In genomic region chr19:34521978-34522377, GRCm38 (mm10) we compare ENCODE assay signal across 19 mouse cellular contexts. TPM values are rescaled to one million over a fixed set of nuclear protein-coding genes. Genes with fewer than 3 reads are reported as not detected.
DNase-seq lines count a peak whose midpoint lies in the region; ATAC-seq and TF ChIP-seq lines count a peak whose summit lies in the region.
"Had no signal": no experiment of that assay in that cellular context is flagged by ENCODE, and none has a peak within 500 bp of the region (broad histone marks: within the 10 kb centered on the region; RNA-seq: fewer than 3 reads in every experiment).

No protein-coding gene starts in this region.

- H3K79me2 ChIP-seq in MEL (ENCODE audit: control insufficient read depth, insufficient read depth, low read length, poor library complexity) = no peaks in the 10 kb centered on the region; the same call in 1 of the 2 replicates
- H3K79me2 ChIP-seq in macrophage (ENCODE audit: inconsistent target) = peaks cover 92% of the 10 kb centered on the region

- no peak overlapping the region for H3K4me3 ChIP-seq in kidney, adult 2 months (ENCODE audit: insufficient read depth, low read depth, low read length)
- H3K4me3 ChIP-seq in MEL (ENCODE audit: control insufficient read depth in 1 of 2, insufficient read depth in 1 of 2, low read depth in 2 of 2, low read length in 2 of 2) (no peak overlapping the region), macrophage (ENCODE audit: inconsistent target) (no peak overlapping the region)
- H3K4me3 ChIP-seq: embryonic facial prominence, embryonic 12.5 days; forebrain, embryonic 15.5 days; heart, adult 2 months; heart, embryonic 15.5 days; hindbrain, embryonic 10.5 days had no signal

- 88% methylated on average over 1 of the region's 1 CpGs for WGBS in kidney, adult 2 months
- WGBS in macrophage (ENCODE audit: missing documents) = 17% methylated on average over 1 of the region's 1 CpGs

- DNase-seq in kidney, adult 2 months = no peak
- no peak for DNase-seq in kidney, adult 9 months
- peak; percentile 68 for DNase-seq in A20 (ENCODE audit: low read depth, low spot score)
- peak; percentile 20 for DNase-seq in MEL (ENCODE audit: low read depth, low spot score)
- DNase-seq: adrenal gland, postnatal 10 days; cerebellum, adult 2 months; cerebellum, postnatal 25 days; gastrocnemius, postnatal 36 days; heart, adult 2 months had no signal

- TF ChIP-seq CTCF in kidney, adult 2 months (conservative IDR thresholded peaks at IDR 0.05; ENCODE audit: insufficient read depth, insufficient read length, low read depth, low read length) = no peak
- no peak for TF ChIP-seq CTCF in MEL (IDR thresholded peaks at IDR 0.05 in 2 of 3, conservative IDR thresholded peaks at IDR 0.05 in 1 of 3; ENCODE audit: control insufficient read depth in 1 of 3, insufficient read depth in 1 of 3, low read depth in 2 of 3, low read length in 3 of 3, poor library complexity in 1 of 3, severe bottlenecking in 1 of 3)

- no peak for TF ChIP-seq POLR2A in kidney, adult 2 months (IDR thresholded peaks at IDR 0.05; ENCODE audit: low read depth, low read length)
- no peak for TF ChIP-seq POLR2A in MEL (IDR thresholded peaks at IDR 0.05; ENCODE audit: control insufficient read depth in 1 of 2, insufficient read depth in 1 of 2, low read depth in 1 of 2, low read length in 2 of 2, poor library complexity in 1 of 2)

- peaks cover 34% of the 10 kb centered on the region for H3K4me1 ChIP-seq in kidney, adult 2 months (ENCODE audit: control insufficient read depth, insufficient read depth, low read length)
- H3K4me1 ChIP-seq in MEL (ENCODE audit: control insufficient read depth in 1 of 2, insufficient read depth in 2 of 2, low read length in 2 of 2) = peaks cover 4 to 8% of the 10 kb centered on the region in 2 experiments; a peak in 3 of 4 replicates

- H3K27me3 ChIP-seq in kidney, adult 2 months (replicated peaks; ENCODE audit: control insufficient read depth, insufficient read depth, low read length) = no peaks in the 10 kb centered on the region
- H3K27me3 ChIP-seq in MEL (ENCODE audit: control insufficient read depth in 1 of 2, insufficient read depth in 2 of 2, low read length in 2 of 2) = no peaks in the 10 kb centered on the region
- H3K27me3 ChIP-seq: embryonic facial prominence, embryonic 12.5 days; forebrain, embryonic 15.5 days; heart, embryonic 15.5 days had no signal

- H3K36me3 ChIP-seq in kidney, adult 2 months (ENCODE audit: control insufficient read depth, insufficient read depth, low read length) = no peaks in the 10 kb centered on the region; the same call in 1 of the 2 replicates
- peaks cover 0 to 7% of the 10 kb centered on the region in 2 experiments; a peak in 3 of 4 replicates for H3K36me3 ChIP-seq in MEL (ENCODE audit: control insufficient read depth in 1 of 2, insufficient read depth in 2 of 2, low read length in 2 of 2)
- peaks cover 20% of the 10 kb centered on the region; the same call in 1 of the 2 replicates for H3K36me3 ChIP-seq in macrophage (ENCODE audit: inconsistent target)
- H3K36me3 ChIP-seq: forebrain, embryonic 15.5 days; G1E had no signal

- 0 out of 4 replicates have a peak, but pooled peaks of 1 of the 2 experiments have one; percentile 15 for TF ChIP-seq EP300 in MEL (IDR thresholded peaks at IDR 0.05; ENCODE audit: low read depth in 1 of 2, low read length in 2 of 2)

- H3K9ac ChIP-seq in MEL (ENCODE audit: control insufficient read depth, low read depth, low read length, poor library complexity, severe bottlenecking) = no peak overlapping the region
- H3K9ac ChIP-seq: embryonic facial prominence, embryonic 12.5 days; forebrain, embryonic 15.5 days; heart, embryonic 15.5 days; hindbrain, embryonic 14.5 days had no signal

- peak overlapping the region; percentile 66 for H3K27ac ChIP-seq in kidney, adult 2 months (ENCODE audit: insufficient read depth, low read depth, low read length)
- H3K27ac ChIP-seq in MEL (ENCODE audit: control insufficient read depth, low read depth, low read length) (no peak overlapping the region), macrophage (peak overlapping the region; percentile 100)
- H3K27ac ChIP-seq: embryonic facial prominence, embryonic 12.5 days; forebrain, embryonic 15.5 days; heart, adult 2 months; heart, embryonic 15.5 days; hindbrain, embryonic 10.5 days; hindbrain, embryonic 14.5 days had no signal

- no peak for ATAC-seq in megakaryocyte progenitor cell, adult 5-6 weeks (replicated peaks; ENCODE audit: poor library complexity)
- ATAC-seq: forebrain, embryonic 15.5 days had no signal

- H3K9me3 ChIP-seq in MEL (replicated peaks; ENCODE audit: insufficient read depth, low read length) = no peaks in the 10 kb centered on the region
- H3K9me3 ChIP-seq: embryonic facial prominence, embryonic 12.5 days; forebrain, embryonic 15.5 days; G1E; heart, embryonic 15.5 days; hindbrain, embryonic 10.5 days had no signal

- TF ChIP-seq RAD21 in MEL (IDR thresholded peaks at IDR 0.05; ENCODE audit: low read depth, low read length) = no peak

TF ChIP-seq in MEL, 35 proteins besides CTCF, POLR2A, EP300 and RAD21:
- TF ChIP-seq ZKSCAN1 (IDR thresholded peaks at IDR 0.05; ENCODE audit: low read depth, low read length) (no peak), TBP (IDR thresholded peaks at IDR 0.05; ENCODE audit: low read depth, low read length) (no peak), MEF2A (IDR thresholded peaks at IDR 0.05; ENCODE audit: extremely low read depth, insufficient replicate concordance, low read depth, low read length, poor library complexity, severe bottlenecking) (no peak), USF1 (IDR thresholded peaks at IDR 0.05; ENCODE audit: low read depth, low read length) (no peak), MAZ (IDR thresholded peaks at IDR 0.05; ENCODE audit: low read depth, low read length) (no peak), USF2 (IDR thresholded peaks at IDR 0.05; ENCODE audit: borderline replicate concordance in 1 of 2, insufficient read depth in 1 of 2, low read depth in 1 of 2, low read length in 2 of 2) (no peak), ELF1 (IDR thresholded peaks at IDR 0.05; ENCODE audit: low read depth, low read length) (no peak), UBTF (IDR thresholded peaks at IDR 0.05; ENCODE audit: borderline replicate concordance, insufficient read depth, low read depth, low read length) (no peak), GATA1 (IDR thresholded peaks at IDR 0.05; ENCODE audit: low read depth, low read length) (no peak), HCFC1 (IDR thresholded peaks at IDR 0.05; ENCODE audit: low read depth, low read length) (no peak), NELFE (IDR thresholded peaks at IDR 0.05; ENCODE audit: low read depth, low read length) (no peak), MYC (IDR thresholded peaks at IDR 0.05; ENCODE audit: low read depth, low read length) (no peak), ETS1 (IDR thresholded peaks at IDR 0.05; ENCODE audit: low read depth, low read length) (no peak), BHLHE40 (IDR thresholded peaks at IDR 0.05; ENCODE audit: borderline replicate concordance, low read depth, low read length) (no peak), TCF12 (IDR thresholded peaks at IDR 0.05; ENCODE audit: low read depth, low read length) (no peak)

RNA-seq across cellular contexts. Expression of gene Lipa, which starts 5.3 kb away (rescaled TPM):
- 210 and 240 TPM in 2 replicates for polyA plus RNA-seq in kidney, adult 2 months (2012; rRNA removed)
- total RNA-seq in MEL (2012; rRNA removed) = 7.6 and 8.0 TPM in 2 replicates
- 10 to 100 TPM in 1 of 2 experiments, not detected in 1; 13.8 TPM for polyA plus RNA-seq in MEL (2012; ENCODE audit: insufficient read depth in 1 of 2, insufficient read length in 2 of 2, low read depth in 1 of 2, low replicate concordance in 2 of 2, missing spikeins in 1 of 2)
- total RNA-seq in macrophage (2018; cell fraction: chromatin; rRNA removed) = 100 to 1,000 TPM in 15 of 26 experiments, 10 to 100 TPM in 11; 33.8 to 485 (median 111) TPM
- 1,000 to 10,000 TPM in 4 of 26 experiments, 100 to 1,000 TPM in 22; 457 to 1,368 (median 726) TPM for total RNA-seq in macrophage (2018; cell fraction: cytosol; rRNA removed)
- 1,000 to 10,000 TPM in 3 of 26 experiments, 100 to 1,000 TPM in 23; 198 to 1,229 (median 648) TPM for total RNA-seq in macrophage (2018; cell fraction: nucleus; rRNA removed)
- 951 to 1,428 TPM (median 1,047 TPM) in 3 replicates for polyA plus RNA-seq in macrophage (2018)
- total RNA-seq in megakaryocyte progenitor cell, adult 5-6 weeks (2015) = 60.4 TPM in 2 replicates
- total RNA-seq in megakaryocyte progenitor cell, adult 5-6 weeks (2017) = 30.9 and 32.4 TPM in 2 replicates
- polyA plus RNA-seq: G1E had no signal

RNA-seq across cellular contexts. Expression of gene Ifit2, which starts 28.5 kb away (rescaled TPM):
- 3.4 and 4.0 TPM in 2 replicates for polyA plus RNA-seq in kidney, adult 2 months (2012; rRNA removed)
- 0.65 and 0.69 TPM in 2 replicates for total RNA-seq in MEL (2012; rRNA removed)
- 1 to 10 TPM in 1 of 2 experiments, not detected in 1; 2.7 TPM for polyA plus RNA-seq in MEL (2012; ENCODE audit: insufficient read depth in 1 of 2, insufficient read length in 2 of 2, low read depth in 1 of 2, low replicate concordance in 2 of 2, missing spikeins in 1 of 2)
- 1,000 to 10,000 TPM in 6 of 26 experiments, 100 to 1,000 TPM in 12, 10 to 100 TPM in 8; 30.4 to 2,097 (median 579) TPM for total RNA-seq in macrophage (2018; cell fraction: chromatin; rRNA removed)
- 1,000 to 10,000 TPM in 14 of 26 experiments, 100 to 1,000 TPM in 12; 225 to 3,895 (median 1,756) TPM for total RNA-seq in macrophage (2018; cell fraction: cytosol; rRNA removed)
- 1,000 to 10,000 TPM in 16 of 26 experiments, 100 to 1,000 TPM in 9, 10 to 100 TPM in 1; 77.5 to 3,890 (median 2,245) TPM for total RNA-seq in macrophage (2018; cell fraction: nucleus; rRNA removed)
- 92.3 to 757 TPM (median 307 TPM) in 3 replicates for polyA plus RNA-seq in macrophage (2018)
- 7.7 and 8.0 TPM in 2 replicates for total RNA-seq in megakaryocyte progenitor cell, adult 5-6 weeks (2015)
- 19.0 and 19.2 TPM in 2 replicates for total RNA-seq in megakaryocyte progenitor cell, adult 5-6 weeks (2017)
- polyA plus RNA-seq: G1E had no signal

RNA-seq across cellular contexts. Expression of gene Ch25h, which starts 47.0 kb away (rescaled TPM):
- 7.8 and 11.3 TPM in 2 replicates for polyA plus RNA-seq in kidney, adult 2 months (2012; rRNA removed)
- not detected in 2 replicates for total RNA-seq in MEL (2012; rRNA removed)
- polyA plus RNA-seq in MEL (2012; ENCODE audit: insufficient read depth in 1 of 2, insufficient read length in 2 of 2, low read depth in 1 of 2, low replicate concordance in 2 of 2, missing spikeins in 1 of 2) (not detected), macrophage (2018) (1.2 to 3.1 TPM in 2 of 3 replicates, not detected in the other)
- 1 to 10 TPM in 8 of 26 experiments, under 1 TPM in 6, not detected in 12; 0.45 to 4.8 (median 1.3) TPM for total RNA-seq in macrophage (2018; cell fraction: chromatin; rRNA removed)
- 1 to 10 TPM in 11 of 26 experiments, under 1 TPM in 15; 0.13 to 9.9 (median 0.72) TPM for total RNA-seq in macrophage (2018; cell fraction: cytosol; rRNA removed)
- 10 to 100 TPM in 8 of 26 experiments, 1 to 10 TPM in 13, under 1 TPM in 4, not detected in 1; 0.64 to 16.9 (median 5.9) TPM for total RNA-seq in macrophage (2018; cell fraction: nucleus; rRNA removed)
- total RNA-seq in megakaryocyte progenitor cell, adult 5-6 weeks (2015) = 0.29 TPM in 1 of 2 replicates, not detected in the other
- not detected in 2 replicates for total RNA-seq in megakaryocyte progenitor cell, adult 5-6 weeks (2017)
- total RNA-seq: adrenal gland, postnatal 4 days; gastrocnemius, adult 8-10 months; gastrocnemius, postnatal 36 days had no signal
- polyA plus RNA-seq: G1E had no signal

Comparison
In these comparisons a context has a peak if more than half of its experiments do, and no peak if none do; other contexts are left out.
1. DNase-seq: peak in A20 (single experiment) and MEL (single experiment); none in kidney, adult 2 months (single experiment) and kidney, adult 9 months (single experiment).
2. RNA of gene Lipa, which starts 5.3 kb away (polyA plus RNA-seq): 951 to 1,428 TPM in macrophage and 210 to 240 TPM in kidney, adult 2 months; 13.8 TPM in MEL; every median in the first group is over 10 times any median in the second.
3. RNA of gene Ifit2, which starts 28.5 kb away (polyA plus RNA-seq): 92.3 to 757 TPM in macrophage; 3.4 to 4.0 TPM in kidney, adult 2 months and 2.7 TPM in MEL; every median in the first group is over 10 times any median in the second.